Mouse (Mus musculus): ENCODE measurements at regions not wholly inside any gene's neighbourhood (a gene's known extent, or its start where the extent isn't known, plus 50 kb on each side); places are given as distances from the start of the nearest gene placed in this dataset.

- no peak for DNase-seq (ENCODE audit: low spot score in 2 of 2)
- Histone ChIP-seq H3K27ac (no peak overlapping the region), H3K4me3 (no peak overlapping the region)
- TF ChIP-seq CTCF (conservative IDR thresholded peaks at IDR 0.05), result no peak
These were observed 232.0 kb downstream of the Sipa1l2 start for GRCm38 (mm10) chr8:125337444-125338077.

GRCm38 (mm10) chr8:125336799-125337198 is 232.8 kb downstream of the Sipa1l2 start:
- Histone ChIP-seq H3K4me3 (no peak overlapping the region), H3K27ac (no peak overlapping the region)
- TF ChIP-seq CTCF (conservative IDR thresholded peaks at IDR 0.05), result no peak
- no peak for DNase-seq (ENCODE audit: low spot score in 2 of 2)

- no peak for TF ChIP-seq CTCF (conservative IDR thresholded peaks at IDR 0.05)
These were observed 233.8 kb downstream of the Sipa1l2 start for GRCm38 (mm10) chr8:125335575-125336370.

GRCm38 (mm10) chr8:125335171-125335570 is 234.4 kb downstream of the Sipa1l2 start:
- TF ChIP-seq CTCF (conservative IDR thresholded peaks at IDR 0.05), result no peak
- Histone ChIP-seq H3K4me3 (no peak overlapping the region), H3K27ac (no peak overlapping the region)
- DNase-seq (ENCODE audit: low spot score in 2 of 2), result no peak

More at GRCm38 (mm10) chr8:125335575-125336370, 233.8 kb downstream of the Sipa1l2 start:
- DNase-seq (ENCODE audit: low spot score in 2 of 2), result no peak
- H3K27ac ChIP-seq, result no peak overlapping the region
- no peak overlapping the region for H3K4me3 ChIP-seq

- no peak overlapping the region for H3K27ac ChIP-seq
- no peak for DNase-seq (ENCODE audit: low spot score in 2 of 2)
- no peak for TF ChIP-seq CTCF (conservative IDR thresholded peaks at IDR 0.05)
- H3K4me3 ChIP-seq, result no peak overlapping the region
These were observed 239.0 kb downstream of the Sipa1l2 start for GRCm38 (mm10) chr8:125330638-125331037.

GRCm38 (mm10) chr8:125328650-125329049 is 241.0 kb downstream of the Sipa1l2 start:
- TF ChIP-seq CTCF (conservative IDR thresholded peaks at IDR 0.05), result no peak

GRCm38 (mm10) chr8:125327551-125328262 is 241.9 kb downstream of the Sipa1l2 start:
- no peak for TF ChIP-seq CTCF (conservative IDR thresholded peaks at IDR 0.05)
- Histone ChIP-seq H3K27ac (no peak overlapping the region), H3K4me3 (no peak overlapping the region)
- no peak for DNase-seq (ENCODE audit: low spot score in 2 of 2)

More at GRCm38 (mm10) chr8:125328650-125329049, 241.0 kb downstream of the Sipa1l2 start:
- DNase-seq (ENCODE audit: low spot score in 2 of 2), result no peak
- no peak overlapping the region for H3K4me3 ChIP-seq
- no peak overlapping the region for H3K27ac ChIP-seq

- no peak overlapping the region for H3K27ac ChIP-seq
- no peak for TF ChIP-seq CTCF (conservative IDR thresholded peaks at IDR 0.05)
- DNase-seq (ENCODE audit: low spot score in 2 of 2), result no peak
- no peak overlapping the region for H3K4me3 ChIP-seq
These were observed 242.6 kb downstream of the Sipa1l2 start for GRCm38 (mm10) chr8:125327006-125327405.

- no peak overlapping the region for H3K27ac ChIP-seq
- DNase-seq (ENCODE audit: low spot score in 2 of 2), result no peak
- H3K4me3 ChIP-seq, result no peak overlapping the region
- TF ChIP-seq CTCF (conservative IDR thresholded peaks at IDR 0.05), result no peak
These were observed 243.9 kb downstream of the Sipa1l2 start for GRCm38 (mm10) chr8:125325736-125326135.

GRCm38 (mm10) chr8:125322561-125322960 is 247.0 kb downstream of the Sipa1l2 start:
- no peak overlapping the region for H3K4me3 ChIP-seq
- TF ChIP-seq CTCF (conservative IDR thresholded peaks at IDR 0.05), result no peak
- no peak overlapping the region for H3K27ac ChIP-seq
- no peak for DNase-seq (ENCODE audit: low spot score in 2 of 2)

- no peak for DNase-seq (ENCODE audit: low spot score in 2 of 2)
- no peak overlapping the region for H3K4me3 ChIP-seq
- no peak for TF ChIP-seq CTCF (conservative IDR thresholded peaks at IDR 0.05)
- H3K27ac ChIP-seq, result no peak overlapping the region
These were observed 252.0 kb downstream of the Sipa1l2 start for GRCm38 (mm10) chr8:125317584-125317991.

GRCm38 (mm10) chr8:125315736-125316135 is 253.9 kb downstream of the Sipa1l2 start:
- Histone ChIP-seq H3K27ac (no peak overlapping the region), H3K4me3 (no peak overlapping the region)
- no peak for DNase-seq (ENCODE audit: low spot score in 2 of 2)
- TF ChIP-seq CTCF (conservative IDR thresholded peaks at IDR 0.05), result no peak

- no peak overlapping the region for H3K4me3 ChIP-seq
- TF ChIP-seq CTCF (conservative IDR thresholded peaks at IDR 0.05), result no peak
- H3K27ac ChIP-seq, result no peak overlapping the region
- no peak for DNase-seq (ENCODE audit: low spot score in 2 of 2)
These were observed 254.6 kb downstream of the Sipa1l2 start for GRCm38 (mm10) chr8:125314996-125315395.

Measured in layer of hippocampus, adult 2 months (tissue).